Mouse (Mus musculus): ENCODE results near the gene Frmd4a. TPM values are rescaled to one million over a fixed set of nuclear protein-coding genes. Genes with fewer than 3 reads are reported as not detected.

Gene Frmd4a
- polyA plus RNA-seq, 1 experiment = 7.7 TPM

GRCm38 (mm10) chr2:4391091-4391490 is 373.6 kb downstream of the Frmd4a start:
- TF ChIP-seq FLI1 (IDR thresholded peaks at IDR 0.05; ENCODE audit: low read length) (no peak), GATA1 (IDR thresholded peaks at IDR 0.05; ENCODE audit: borderline replicate concordance, low read length) (no peak)
- Histone ChIP-seq H3K4me1 (peaks cover 12% of the 10 kb centered on the region), H3K4me3 (replicated peaks) (no peak overlapping the region), H3K9me3 (peaks cover 4% of the 10 kb centered on the region), H3K27me3 (replicated peaks) (no peaks in the 10 kb centered on the region), H3K36me3 (replicated peaks; ENCODE audit: low read length) (no peaks in the 10 kb centered on the region)

GRCm38 (mm10) chr2:4391678-4392085 is 374.2 kb downstream of the Frmd4a start:
- Histone ChIP-seq H3K9me3 (peaks cover 4% of the 10 kb centered on the region), H3K4me3 (replicated peaks) (no peak overlapping the region), H3K4me1 (peaks cover 12% of the 10 kb centered on the region), H3K36me3 (replicated peaks; ENCODE audit: low read length) (no peaks in the 10 kb centered on the region), H3K27me3 (replicated peaks) (no peaks in the 10 kb centered on the region)
- TF ChIP-seq FLI1 (IDR thresholded peaks at IDR 0.05; ENCODE audit: low read length) (no peak), GATA1 (IDR thresholded peaks at IDR 0.05; ENCODE audit: borderline replicate concordance, low read length) (no peak)

GRCm38 (mm10) chr2:4393046-4393445 is 375.5 kb downstream of the Frmd4a start:
- Histone ChIP-seq H3K36me3 (replicated peaks; ENCODE audit: low read length) (no peaks in the 10 kb centered on the region), H3K27me3 (replicated peaks) (peaks cover 9% of the 10 kb centered on the region)
- TF ChIP-seq GATA1 (IDR thresholded peaks at IDR 0.05; ENCODE audit: borderline replicate concordance, low read length) (no peak), FLI1 (IDR thresholded peaks at IDR 0.05; ENCODE audit: low read length) (no peak)

GRCm38 (mm10) chr2:4394641-4395040 is 377.1 kb downstream of the Frmd4a start:
- peaks cover 24% of the 10 kb centered on the region for H3K9me3 ChIP-seq
- no peak overlapping the region for H3K4me3 ChIP-seq (replicated peaks)
- peaks cover 19% of the 10 kb centered on the region for H3K27me3 ChIP-seq (replicated peaks)
- TF ChIP-seq FLI1 (IDR thresholded peaks at IDR 0.05; ENCODE audit: low read length) (no peak), GATA1 (IDR thresholded peaks at IDR 0.05; ENCODE audit: borderline replicate concordance, low read length) (no peak)
- no peaks in the 10 kb centered on the region for H3K36me3 ChIP-seq (replicated peaks; ENCODE audit: low read length)
- peaks cover 12% of the 10 kb centered on the region for H3K4me1 ChIP-seq

More at GRCm38 (mm10) chr2:4393046-4393445, 375.5 kb downstream of the Frmd4a start:
- H3K4me1 ChIP-seq = peaks cover 12% of the 10 kb centered on the region
- no peak overlapping the region for H3K4me3 ChIP-seq (replicated peaks)
- peaks cover 13% of the 10 kb centered on the region for H3K9me3 ChIP-seq

GRCm38 (mm10) chr2:4399721-4400120 is 382.2 kb downstream of the Frmd4a start:
- Histone ChIP-seq H3K4me1 (peaks cover 13% of the 10 kb centered on the region), H3K9me3 (peaks cover 19% of the 10 kb centered on the region), H3K27me3 (replicated peaks) (peaks cover 66% of the 10 kb centered on the region), H3K4me3 (replicated peaks) (no peak overlapping the region), H3K36me3 (replicated peaks; ENCODE audit: low read length) (no peaks in the 10 kb centered on the region)
- TF ChIP-seq GATA1 (IDR thresholded peaks at IDR 0.05; ENCODE audit: borderline replicate concordance, low read length) = no peak
- no peak for TF ChIP-seq FLI1 (IDR thresholded peaks at IDR 0.05; ENCODE audit: low read length)

GRCm38 (mm10) chr2:4400771-4401596 is 383.5 kb downstream of the Frmd4a start:
- Histone ChIP-seq H3K9me3 (peaks cover 19% of the 10 kb centered on the region), H3K27me3 (replicated peaks) (peaks cover 76% of the 10 kb centered on the region), H3K36me3 (replicated peaks; ENCODE audit: low read length) (no peaks in the 10 kb centered on the region), H3K4me1 (peaks cover 13% of the 10 kb centered on the region), H3K4me3 (replicated peaks) (peak overlapping the region; percentile 86)
- TF ChIP-seq FLI1 (IDR thresholded peaks at IDR 0.05; ENCODE audit: low read length) (no peak), GATA1 (IDR thresholded peaks at IDR 0.05; ENCODE audit: borderline replicate concordance, low read length) (no peak)

- TF ChIP-seq FLI1 (IDR thresholded peaks at IDR 0.05; ENCODE audit: low read length) = no peak
- TF ChIP-seq GATA1 (IDR thresholded peaks at IDR 0.05; ENCODE audit: borderline replicate concordance, low read length) = no peak
- Histone ChIP-seq H3K9me3 (peaks cover 19% of the 10 kb centered on the region), H3K27me3 (replicated peaks) (peaks cover 82% of the 10 kb centered on the region), H3K36me3 (replicated peaks; ENCODE audit: low read length) (no peaks in the 10 kb centered on the region), H3K4me3 (replicated peaks) (peak overlapping the region; percentile 86), H3K4me1 (peaks cover 13% of the 10 kb centered on the region)
These were observed 384.4 kb downstream of the Frmd4a start for GRCm38 (mm10) chr2:4401597-4402581.

- Histone ChIP-seq H3K9me3 (no peaks in the 10 kb centered on the region), H3K4me1 (peaks cover 7% of the 10 kb centered on the region; the same call in 1 of the 2 replicates), H3K36me3 (replicated peaks; ENCODE audit: low read length) (no peaks in the 10 kb centered on the region), H3K27me3 (replicated peaks) (peaks cover 68% of the 10 kb centered on the region), H3K4me3 (replicated peaks) (no peak overlapping the region)
- TF ChIP-seq FLI1 (IDR thresholded peaks at IDR 0.05; ENCODE audit: low read length) = no peak
- no peak for TF ChIP-seq GATA1 (IDR thresholded peaks at IDR 0.05; ENCODE audit: borderline replicate concordance, low read length)
These were observed 389.5 kb downstream of the Frmd4a start for GRCm38 (mm10) chr2:4406977-4407376.

- Histone ChIP-seq H3K4me3 (replicated peaks) (no peak overlapping the region), H3K36me3 (replicated peaks; ENCODE audit: low read length) (no peaks in the 10 kb centered on the region), H3K9me3 (no peaks in the 10 kb centered on the region), H3K27me3 (replicated peaks) (peaks cover 49% of the 10 kb centered on the region), H3K4me1 (peaks cover 4% of the 10 kb centered on the region; the same call in 1 of the 2 replicates)
- TF ChIP-seq GATA1 (IDR thresholded peaks at IDR 0.05; ENCODE audit: borderline replicate concordance, low read length) (no peak), FLI1 (IDR thresholded peaks at IDR 0.05; ENCODE audit: low read length) (no peak)
These were observed 392.4 kb downstream of the Frmd4a start for GRCm38 (mm10) chr2:4409810-4410433.
